Mouse (Mus musculus) C2C12 (cell line): ENCODE measurements around the gene Trmt10a.

ENCODE experiments used
- CTCF ChIP-seq: IDR thresholded peaks from one replicate; pipeline ENCODE4 v1.5.1; 2011; ENCODE audit not compliant: control insufficient read depth, insufficient read depth, insufficient read length
- MAX ChIP-seq: IDR thresholded peaks from one replicate; pipeline ENCODE4 v1.6.1; 2011; ENCODE audit warnings: mild to moderate bottlenecking, control low read depth
- MYOD1 ChIP-seq: IDR thresholded peaks from one replicate; pipeline ENCODE4 v1.6.1; 2011; ENCODE audit warnings: low read depth; ENCODE audit not compliant: control insufficient read depth, insufficient read length
- USF1 ChIP-seq: IDR thresholded peaks from one replicate; pipeline ENCODE4 v1.6.1; 2011; ENCODE audit warnings: low read depth, mild to moderate bottlenecking, control low read depth, moderate library complexity

GRCm38 (mm10) chr3:138110910-138111782 is 32.1 kb upstream of the Trmt10a start:
- TF ChIP-seq CTCF, result no peak
- TF ChIP-seq MYOD1, result no peak
- no peak for TF ChIP-seq MAX
- no peak for TF ChIP-seq USF1
